Mouse (Mus musculus) kidney, postnatal 0 days (tissue): ENCODE results near the gene Lmf1. TPM values are rescaled to one million over a fixed set of nuclear protein-coding genes. Genes with fewer than 3 reads are reported as not detected.

Experiments
- ATAC-seq: fragments of 200-750 bp; cut with Nextera tagmentation; replicated peaks from 2 replicates; pipeline ENCODE4 v1.8.0; 2017; ENCODE audit warnings: low read depth, moderate number of reproducible peaks, moderate TSS enrichment, moderate library complexity; ENCODE audit not compliant: low FRiP score
- DNase-seq: peaks from one replicate; pipeline ENCODE4 v3.0.0-alpha.2; 2016; ENCODE audit warnings: low spot score
- H3K27ac ChIP-seq: fragments of 300-500 bp; sonication (generic); 2 replicates; pipeline ENCODE4 v1.5.1; 2014; ENCODE audit warnings: mild to moderate bottlenecking
- H3K27me3 ChIP-seq: fragments of 300-500 bp; sonication (generic); 2 replicates; pipeline ENCODE4 v1.6.1; 2014; ENCODE audit warnings: low read length, mixed read lengths; ENCODE audit not compliant: insufficient read depth
- H3K36me3 ChIP-seq: fragments of 300-500 bp; sonication (generic); 2 replicates; pipeline ENCODE4 v1.6.1; 2014; ENCODE audit warnings: low read length, mixed read lengths; ENCODE audit not compliant: insufficient read depth
- H3K4me1 ChIP-seq: fragments of 300-500 bp; sonication (generic); replicated peaks from 2 replicates; pipeline ENCODE4 v1.6.1; 2014; ENCODE audit warnings: antibody characterized with exemption, low read length, mixed read lengths; ENCODE audit not compliant: insufficient read depth
- H3K4me2 ChIP-seq: fragments of 300-500 bp; sonication (generic); 2 replicates; pipeline ENCODE4 v1.6.1; 2014; ENCODE audit warnings: mild to moderate bottlenecking, low read length, moderate library complexity, mixed read lengths
- H3K4me3 ChIP-seq: fragments of 300-500 bp; sonication (generic); replicated peaks from 2 replicates; pipeline ENCODE4 v1.5.1; 2014; ENCODE audit warnings: low read depth, low read length
- H3K9ac ChIP-seq: fragments of 300-500 bp; sonication (generic); 2 replicates; pipeline ENCODE4 v1.6.1; 2014; ENCODE audit warnings: low read depth, low read length
- H3K9me3 ChIP-seq: fragments of 300-500 bp; sonication (generic); replicated peaks from 2 replicates; pipeline ENCODE4 v1.6.1; 2016; ENCODE audit warnings: low read length, inconsistent platforms, mixed read lengths
- CTCF ChIP-seq: IDR thresholded peaks from 2 replicates; pipeline ENCODE4 v1.5.1; 2016; ENCODE audit warnings: antibody characterized with exemption, low read depth, mild to moderate bottlenecking, moderate library complexity
- WGBS: fragments of 180-500 bp; shearing (Covaris S2); extraction: QIAGEN DNeasy Blood & Tissue Kit; methylation state at CpG from one replicate; pipeline ENCODE4 v1.1.7; 2014; 5-methylcytosine and 5-hydroxymethylcytosine counted together
- polyA plus RNA-seq: library from polyadenylated mRNA; unstranded; fragments of >200 nt; fragmentation: Nextera tagmentation; extraction: Ambion mirVana; gene quantifications from 2 replicates; pipeline ENCODE4 v1.2.1, GENCODE M21; 2015

The Lmf1 gene
- polyA plus RNA-seq, 1 experiment from 2014 or later: 22.0 TPM

GRCm38 (mm10) chr17:25630313-25630712 lies 51.4 kb downstream of the Lmf1 start:
- Histone ChIP-seq H3K27ac (no peak overlapping the region), H3K36me3 (0 out of 2 replicates have a peak, but pooled peaks cover 11% of the 10 kb centered on the region), H3K9ac (no peak overlapping the region), H3K4me1 (no peaks in the 10 kb centered on the region), H3K4me2 (no peak overlapping the region), H3K27me3 (no peaks in the 10 kb centered on the region), H3K9me3 (no peaks in the 10 kb centered on the region), H3K4me3 (no peak overlapping the region)
- 92% methylated on average over 5 of the region's 5 CpGs for WGBS
- TF ChIP-seq CTCF: no peak
- no peak for ATAC-seq
- no peak for DNase-seq

GRCm38 (mm10) chr17:25634070-25634469 lies 55.2 kb downstream of the Lmf1 start:
- Histone ChIP-seq H3K4me3 (no peak overlapping the region), H3K9me3 (no peaks in the 10 kb centered on the region), H3K27me3 (no peaks in the 10 kb centered on the region), H3K4me2 (no peak overlapping the region), H3K4me1 (no peaks in the 10 kb centered on the region), H3K36me3 (0 out of 2 replicates have a peak, but pooled peaks cover 11% of the 10 kb centered on the region), H3K9ac (no peak overlapping the region), H3K27ac (no peak overlapping the region)
- DNase-seq (no peak), ATAC-seq (no peak)
- 82% methylated on average over 10 of the region's 10 CpGs for WGBS
- TF ChIP-seq CTCF: no peak

- Histone ChIP-seq H3K4me2 (no peak overlapping the region), H3K9me3 (no peaks in the 10 kb centered on the region), H3K4me3 (no peak overlapping the region), H3K27me3 (no peaks in the 10 kb centered on the region), H3K4me1 (no peaks in the 10 kb centered on the region), H3K36me3 (0 out of 2 replicates have a peak, but pooled peaks cover 11% of the 10 kb centered on the region), H3K9ac (no peak overlapping the region), H3K27ac (no peak overlapping the region)
- WGBS: 43% methylated on average over 8 of the region's 8 CpGs
- no peak for TF ChIP-seq CTCF
- no peak for DNase-seq
- ATAC-seq: no peak
These were observed 56.5 kb downstream of the Lmf1 start for GRCm38 (mm10) chr17:25635387-25635786.

- Histone ChIP-seq H3K27me3 (no peaks in the 10 kb centered on the region), H3K9ac (no peak overlapping the region), H3K4me3 (no peak overlapping the region), H3K27ac (no peak overlapping the region), H3K9me3 (no peaks in the 10 kb centered on the region), H3K4me2 (no peak overlapping the region), H3K36me3 (0 out of 2 replicates have a peak, but pooled peaks cover 11% of the 10 kb centered on the region), H3K4me1 (no peaks in the 10 kb centered on the region)
- DNase-seq: no peak
- no peak for TF ChIP-seq CTCF
- ATAC-seq: no peak
- WGBS: 82% methylated on average over 5 of the region's 5 CpGs
These were observed 56.9 kb downstream of the Lmf1 start for GRCm38 (mm10) chr17:25635806-25636205.

- H3K36me3 ChIP-seq: 0 out of 2 replicates have a peak, but pooled peaks cover 2% of the 10 kb centered on the region
- 43% methylated on average over 7 of the region's 7 CpGs for WGBS
- no peak overlapping the region for H3K27ac ChIP-seq
- no peak overlapping the region for H3K4me2 ChIP-seq
- no peak for TF ChIP-seq CTCF
- DNase-seq (no peak), ATAC-seq (no peak)
- H3K4me3 ChIP-seq: no peak overlapping the region
- H3K27me3 ChIP-seq: no peaks in the 10 kb centered on the region
- H3K9me3 ChIP-seq: no peaks in the 10 kb centered on the region
- H3K9ac ChIP-seq: no peak overlapping the region
- no peaks in the 10 kb centered on the region for H3K4me1 ChIP-seq
These were observed 59.1 kb downstream of the Lmf1 start for GRCm38 (mm10) chr17:25637986-25638385.

GRCm38 (mm10) chr17:25638442-25638841 lies 59.6 kb downstream of the Lmf1 start:
- Histone ChIP-seq H3K27ac (no peak overlapping the region), H3K9me3 (no peaks in the 10 kb centered on the region), H3K9ac (no peak overlapping the region), H3K4me3 (no peak overlapping the region), H3K27me3 (no peaks in the 10 kb centered on the region), H3K4me2 (no peak overlapping the region), H3K36me3 (no peaks in the 10 kb centered on the region), H3K4me1 (0 out of 2 replicates have a peak, but pooled peaks cover 4% of the 10 kb centered on the region)
- no peak for DNase-seq
- ATAC-seq: no peak
- WGBS: 67% methylated on average over 4 of the region's 4 CpGs
- no peak for TF ChIP-seq CTCF

GRCm38 (mm10) chr17:25640956-25641355 lies 62.1 kb downstream of the Lmf1 start:
- ATAC-seq: no peak
- TF ChIP-seq CTCF: no peak
- no peaks in the 10 kb centered on the region for H3K36me3 ChIP-seq
- no peak overlapping the region for H3K4me2 ChIP-seq
- no peak overlapping the region for H3K4me3 ChIP-seq
- H3K4me1 ChIP-seq: 0 out of 2 replicates have a peak, but pooled peaks cover 15% of the 10 kb centered on the region
- WGBS: 52% methylated on average over 4 of the region's 4 CpGs
- no peak overlapping the region for H3K27ac ChIP-seq
- H3K9ac ChIP-seq: no peak overlapping the region
- no peaks in the 10 kb centered on the region for H3K9me3 ChIP-seq
- no peak for DNase-seq
- no peaks in the 10 kb centered on the region for H3K27me3 ChIP-seq
